Mouse (Mus musculus) fat pad, adult 2 months (tissue): ENCODE measurements around the gene Wdr82.

Experiments used
- DNase-seq: peaks from one replicate; pipeline ENCODE4 v3.0.0-alpha.2; 2011; ENCODE audit warnings: low read depth, low spot score; ENCODE audit errors: extremely low read depth

Gene Wdr82

GRCm38 (mm10) chr9:106170556-106171345 is at the start of gene Wdr82:
TSS of gene Wdr82 (plus strand) at chr9:106170928.
- no peak for DNase-seq

- DNase-seq, result no peak
Measured at GRCm38 (mm10) chr9:106123599-106123998, 47.1 kb upstream of the Wdr82 start.

GRCm38 (mm10) chr9:106126786-106127251 is 43.9 kb upstream of the Wdr82 start:
- no peak for DNase-seq

- no peak for DNase-seq
Measured at GRCm38 (mm10) chr9:106129072-106129471, 41.7 kb upstream of the Wdr82 start.

- no peak for DNase-seq
Measured at GRCm38 (mm10) chr9:106130250-106130649, 40.5 kb upstream of the Wdr82 start.

- no peak for DNase-seq
Measured at GRCm38 (mm10) chr9:106137671-106138216, 33.0 kb upstream of the Wdr82 start.

- no peak for DNase-seq
Measured at GRCm38 (mm10) chr9:106139763-106140162, 31.0 kb upstream of the Wdr82 start.

- no peak for DNase-seq
Measured at GRCm38 (mm10) chr9:106141955-106142354, 28.8 kb upstream of the Wdr82 start.

GRCm38 (mm10) chr9:106144176-106144575 is 26.6 kb upstream of the Wdr82 start:
- DNase-seq, result no peak

- no peak for DNase-seq
Measured at GRCm38 (mm10) chr9:106145582-106145981, 25.1 kb upstream of the Wdr82 start.

- no peak for DNase-seq
Measured at GRCm38 (mm10) chr9:106147281-106147680, 23.4 kb upstream of the Wdr82 start.

GRCm38 (mm10) chr9:106147851-106148431 is 22.8 kb upstream of the Wdr82 start:
- DNase-seq, result no peak

GRCm38 (mm10) chr9:106148541-106149398 is 22.0 kb upstream of the Wdr82 start:
- DNase-seq, result no peak

GRCm38 (mm10) chr9:106149399-106149754 is 21.4 kb upstream of the Wdr82 start:
- no peak for DNase-seq

- DNase-seq, result no peak
Measured at GRCm38 (mm10) chr9:106154106-106154505, 16.6 kb upstream of the Wdr82 start.

- DNase-seq, result no peak
Measured at GRCm38 (mm10) chr9:106156419-106156818, 14.3 kb upstream of the Wdr82 start.

GRCm38 (mm10) chr9:106156921-106157622 is 13.7 kb upstream of the Wdr82 start:
- DNase-seq, result no peak

- DNase-seq, result no peak
Measured at GRCm38 (mm10) chr9:106157623-106157925, 13.2 kb upstream of the Wdr82 start.

- no peak for DNase-seq
Measured at GRCm38 (mm10) chr9:106158037-106158491, 12.7 kb upstream of the Wdr82 start, which contains the start of gene Glyctk. TSS of gene Glyctk (minus strand) at chr9:106158138.

- no peak for DNase-seq
Measured at GRCm38 (mm10) chr9:106159237-106159636, 11.5 kb upstream of the Wdr82 start.
